Mouse (Mus musculus) stomach, postnatal 0 days (tissue): ENCODE results near the gene Parp8. TPM values are rescaled to one million over a fixed set of nuclear protein-coding genes. Genes with fewer than 3 reads are reported as not detected.
"Not testable (repeated sequence)": the region's sequence is repeated elsewhere in the genome, so short reads cannot be mapped to it uniquely, and the experiment has no call there.

Experiments used
- ATAC-seq: fragments of 200-750 bp; cut with Nextera tagmentation; 2 replicates; pipeline ENCODE4 v1.8.0; 2017; ENCODE audit not compliant: low FRiP score, low TSS enrichment
- DNase-seq: peaks from one replicate; pipeline ENCODE4 v3.0.0-alpha.2; 2016; ENCODE audit warnings: low spot score
- H3K27ac ChIP-seq: fragments of 300-500 bp; sonication (generic); replicated peaks from 2 replicates; pipeline ENCODE4 v1.5.1; 2014; ENCODE audit warnings: mild to moderate bottlenecking, control low read depth
- H3K27me3 ChIP-seq: fragments of 300-500 bp; sonication (generic); 2 replicates; pipeline ENCODE4 v1.6.1; 2014; ENCODE audit warnings: low read length; ENCODE audit not compliant: control insufficient read depth, insufficient read depth
- H3K36me3 ChIP-seq: fragments of 300-500 bp; sonication (generic); 2 replicates; pipeline ENCODE4 v1.6.1; 2014; ENCODE audit warnings: low read length, mixed read lengths; ENCODE audit not compliant: control insufficient read depth, insufficient read depth
- H3K4me1 ChIP-seq: fragments of 300-500 bp; sonication (generic); replicated peaks from 2 replicates; pipeline ENCODE4 v1.6.1; 2014; ENCODE audit warnings: antibody characterized with exemption; ENCODE audit not compliant: control insufficient read depth, insufficient read depth
- H3K4me2 ChIP-seq: fragments of 300-500 bp; sonication (generic); replicated peaks from 2 replicates; pipeline ENCODE4 v1.6.1; 2014; ENCODE audit warnings: low read depth, mild to moderate bottlenecking, control low read depth, moderate library complexity
- H3K4me3 ChIP-seq: fragments of 300-500 bp; sonication (generic); 2 replicates; pipeline ENCODE4 v1.5.1; 2014; ENCODE audit warnings: low read depth, low read length, control low read depth
- H3K9ac ChIP-seq: fragments of 300-500 bp; sonication (generic); 2 replicates; pipeline ENCODE4 v1.6.1; 2014; ENCODE audit warnings: mild to moderate bottlenecking, low read length, control low read depth, mixed read lengths
- H3K9me3 ChIP-seq: fragments of 300-500 bp; sonication (generic); 2 replicates; pipeline ENCODE4 v1.6.1; 2016; ENCODE audit warnings: low read length; ENCODE audit not compliant: control insufficient read depth
- CTCF ChIP-seq: IDR thresholded peaks from 2 replicates; pipeline ENCODE4 v1.5.1; 2016; ENCODE audit warnings: antibody characterized with exemption, low read depth, mild to moderate bottlenecking, moderate library complexity
- EP300 ChIP-seq: optimal IDR thresholded peaks from 2 replicates; pipeline ENCODE3; 2016; ENCODE audit warnings: antibody characterized with exemption
- WGBS: fragments of 180-500 bp; shearing (Covaris S2); extraction: QIAGEN DNeasy Blood & Tissue Kit; methylation state at CpG from one replicate; pipeline ENCODE4 v1.1.7; 2014; 5-methylcytosine and 5-hydroxymethylcytosine counted together
- polyA plus RNA-seq: library from polyadenylated mRNA; unstranded; fragments of >200 nt; fragmentation: Nextera tagmentation; extraction: Ambion mirVana; gene quantifications from 2 replicates; pipeline ENCODE4 v1.2.1, GENCODE M21; 2015

Gene Parp8
- polyA plus RNA-seq, 1 experiment from 2014 or later, result 6.1 TPM

DNA sequence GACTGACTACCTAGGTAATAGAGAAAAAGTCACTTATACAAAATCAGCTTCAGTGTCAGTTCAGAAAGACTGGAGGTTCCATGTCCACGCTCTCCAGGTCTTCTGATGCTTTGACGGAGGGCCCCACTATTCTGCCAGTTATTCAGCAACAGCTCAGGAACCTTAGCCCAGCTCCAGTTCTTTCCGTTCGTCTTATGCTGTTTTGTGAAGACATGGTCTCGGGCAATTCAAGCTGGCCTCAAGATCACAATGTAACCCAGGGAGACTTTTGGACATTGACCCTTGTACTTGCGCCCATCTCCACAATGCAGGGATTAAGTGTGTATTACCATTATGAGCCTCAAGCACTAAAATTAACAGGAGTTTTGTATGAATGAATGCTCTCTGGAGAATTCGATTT is 84.6 kb downstream of the Parp8 start:
- H3K36me3 ChIP-seq, result no peaks in the 10 kb centered on the region
- H3K4me3 ChIP-seq, result no peak overlapping the region
- H3K4me1 ChIP-seq, result no peaks in the 10 kb centered on the region
- H3K9me3 ChIP-seq, result no peaks in the 10 kb centered on the region
- H3K4me2 ChIP-seq, result no peak overlapping the region
- no peak for TF ChIP-seq EP300
- no peak for TF ChIP-seq CTCF
- H3K27me3 ChIP-seq, result no peaks in the 10 kb centered on the region
- no peak overlapping the region for H3K27ac ChIP-seq
- 85% methylated on average over 7 of the region's 7 CpGs for WGBS
- no peak for ATAC-seq
- DNase-seq, result no peak
- H3K9ac ChIP-seq, result no peak overlapping the region

DNA sequence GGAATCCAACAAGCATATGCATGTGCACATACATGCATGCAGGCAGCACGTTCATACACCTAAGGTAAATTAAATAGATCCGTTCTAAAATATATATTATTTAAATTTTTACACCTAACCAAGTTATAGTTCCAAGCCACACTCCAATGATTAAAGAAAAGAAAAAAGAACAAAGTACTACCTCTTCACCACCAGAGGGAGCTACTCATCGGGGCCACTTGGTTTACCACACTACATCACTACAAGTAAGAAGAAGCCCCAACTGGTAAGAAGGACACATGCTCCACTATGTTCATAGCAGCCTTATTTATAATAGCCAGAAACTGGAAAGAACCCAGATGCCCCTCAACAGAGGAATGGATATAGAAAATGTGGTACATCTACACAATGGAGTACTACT is 88.3 kb downstream of the Parp8 start:
- not testable (repeated sequence) for H3K27me3 ChIP-seq, ATAC-seq
- 94% methylated on average over 3 of the region's 3 CpGs for WGBS

DNA sequence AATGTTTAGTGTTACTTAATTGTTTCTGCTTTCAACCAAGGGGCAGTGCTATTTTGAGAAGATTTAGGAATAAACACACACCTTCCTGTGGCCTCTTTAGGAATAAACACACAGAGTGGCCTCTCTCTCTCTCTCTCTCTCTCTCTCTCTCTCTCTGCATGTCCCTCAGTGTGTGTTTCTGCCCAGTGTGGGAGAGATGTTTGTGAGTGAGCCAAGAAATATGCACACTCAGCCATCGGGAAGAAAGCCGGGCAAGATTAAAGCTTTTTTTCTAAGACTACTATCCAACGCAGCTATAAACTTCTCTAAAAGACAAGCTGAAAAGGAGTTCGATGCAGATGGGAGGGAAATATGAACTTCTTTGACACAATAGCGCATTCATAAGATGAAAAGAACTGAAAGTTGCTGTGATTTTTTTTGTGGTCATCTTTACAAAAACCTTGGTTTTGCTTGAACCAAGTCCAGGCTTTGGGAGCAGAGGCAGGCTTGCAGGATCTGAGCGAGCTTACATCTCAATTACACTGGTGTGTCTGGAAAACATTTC is 107.9 kb downstream of the Parp8 start:
- ATAC-seq (no peak), DNase-seq (no peak)
- H3K36me3 ChIP-seq, result no peaks in the 10 kb centered on the region
- H3K9ac ChIP-seq, result no peak overlapping the region
- H3K4me2 ChIP-seq, result no peak overlapping the region
- WGBS, result 36% methylated on average over 6 of the region's 6 CpGs
- H3K9me3 ChIP-seq, result no peaks in the 10 kb centered on the region
- TF ChIP-seq CTCF (no peak), EP300 (no peak)
- H3K4me3 ChIP-seq, result no peak overlapping the region
- no peaks in the 10 kb centered on the region for H3K27me3 ChIP-seq
- no peak overlapping the region for H3K27ac ChIP-seq
- H3K4me1 ChIP-seq, result no peaks in the 10 kb centered on the region

More for the DNA sequence above, 88.3 kb downstream of the Parp8 start:
- not testable (repeated sequence) for H3K4me2 ChIP-seq, DNase-seq, H3K4me1 ChIP-seq, H3K4me3 ChIP-seq, H3K27ac ChIP-seq, H3K36me3 ChIP-seq, H3K9ac ChIP-seq, H3K9me3 ChIP-seq
- TF ChIP-seq CTCF, result peak; percentile 44

GRCm38 (mm10) chr13:116908284-116908683 is 117.1 kb downstream of the Parp8 start:
- Histone ChIP-seq H3K9ac (no peak overlapping the region), H3K4me2 (no peak overlapping the region), H3K4me3 (no peak overlapping the region), H3K9me3 (no peaks in the 10 kb centered on the region), H3K27me3 (no peaks in the 10 kb centered on the region), H3K27ac (no peak overlapping the region), H3K36me3 (no peaks in the 10 kb centered on the region), H3K4me1 (no peaks in the 10 kb centered on the region)
- ATAC-seq (no peak), DNase-seq (no peak)
- WGBS, result 77% methylated on average over 3 of the region's 3 CpGs
- TF ChIP-seq CTCF, result no peak
- no peak for TF ChIP-seq EP300

DNA sequence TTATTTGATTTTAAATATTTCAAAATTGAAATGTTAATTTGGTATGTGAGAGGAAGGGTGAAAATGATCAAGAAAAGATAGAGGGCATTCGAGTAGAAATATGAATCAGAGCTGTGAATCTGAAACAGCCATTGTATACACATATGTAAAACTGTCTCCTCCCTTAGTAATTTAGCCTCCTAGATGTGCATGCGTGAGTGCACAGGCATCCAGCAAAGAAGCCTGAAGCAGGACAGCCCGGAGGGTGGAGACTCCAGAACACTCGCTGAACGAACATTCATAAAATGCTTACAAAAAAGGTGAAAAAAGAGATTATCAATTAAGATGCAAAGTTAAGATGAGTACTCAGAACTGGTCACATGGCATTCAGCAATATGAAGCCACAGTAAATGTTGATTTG is 121.9 kb downstream of the Parp8 start:
- Histone ChIP-seq H3K9ac (no peak overlapping the region), H3K4me2 (no peak overlapping the region), H3K27me3 (no peaks in the 10 kb centered on the region), H3K4me3 (no peak overlapping the region), H3K27ac (no peak overlapping the region), H3K4me1 (no peaks in the 10 kb centered on the region), H3K36me3 (peaks cover 2% of the 10 kb centered on the region; the same call in 1 of the 2 replicates), H3K9me3 (no peaks in the 10 kb centered on the region)
- DNase-seq (no peak), ATAC-seq (no peak)
- no peak for TF ChIP-seq CTCF
- no peak for TF ChIP-seq EP300
- 83% methylated on average over 5 of the region's 5 CpGs for WGBS

GRCm38 (mm10) chr13:116898395-116898794 is 126.9 kb downstream of the Parp8 start:
- ATAC-seq (no peak), DNase-seq (no peak)
- no peak overlapping the region for H3K4me3 ChIP-seq

More at GRCm38 (mm10) chr13:116898395-116898794, 126.9 kb downstream of the Parp8 start:
- TF ChIP-seq EP300 (no peak), CTCF (no peak)
- H3K9ac ChIP-seq, result no peak overlapping the region
- no peaks in the 10 kb centered on the region for H3K9me3 ChIP-seq
- WGBS, result 94% methylated on average over 5 of the region's 5 CpGs
- H3K27ac ChIP-seq, result no peak overlapping the region
- no peak overlapping the region for H3K4me2 ChIP-seq
- H3K36me3 ChIP-seq, result peaks cover 2% of the 10 kb centered on the region; the same call in 1 of the 2 replicates
- H3K27me3 ChIP-seq, result no peaks in the 10 kb centered on the region
- H3K4me1 ChIP-seq, result no peaks in the 10 kb centered on the region
